Mouse (Mus musculus) layer of hippocampus, adult 8-10 months (tissue): ENCODE measurements around the gene Ffar1. TPM values are rescaled to one million over a fixed set of nuclear protein-coding genes. Genes with fewer than 3 reads are reported as not detected.
"Not testable (repeated sequence)": the region's sequence is repeated elsewhere in the genome, so short reads cannot be mapped to it uniquely, and the experiment has no call there.

ENCODE experiments used
- DNase-seq, 2 experiments: peaks; one replicate each; pipeline ENCODE4 v3.0.0; 2022; ENCODE audit warnings: low spot score in 2 of 2
- total RNA-seq, 4 experiments: library from RNA; stranded (reverse); gene quantifications; 2 replicates each; pipeline ENCODE4 v1.2.4; 2022

Ffar1 gene
- total RNA-seq, 4 experiments from 2014 or later, result not detected

- no peak for DNase-seq
Measured at GRCm38 (mm10) chr7:30851421-30851820, 9.9 kb downstream of the Ffar1 start.

GRCm38 (mm10) chr7:30847934-30848333, 13.4 kb downstream of the Ffar1 start:
- DNase-seq, result no peak

GRCm38 (mm10) chr7:30847386-30847785, 14.0 kb downstream of the Ffar1 start:
- DNase-seq, result no peak

- no peak for DNase-seq
Measured at GRCm38 (mm10) chr7:30846505-30847053, 14.8 kb downstream of the Ffar1 start.

GRCm38 (mm10) chr7:30844676-30845297, 16.6 kb downstream of the Ffar1 start:
- DNase-seq, result no peak

- DNase-seq, result no peak
Measured at GRCm38 (mm10) chr7:30842092-30842491, 19.3 kb downstream of the Ffar1 start.

- no peak for DNase-seq
Measured at GRCm38 (mm10) chr7:30841379-30841778, 20.0 kb downstream of the Ffar1 start.

GRCm38 (mm10) chr7:30840306-30840705, 21.1 kb downstream of the Ffar1 start:
- DNase-seq, result no peak

GRCm38 (mm10) chr7:30837277-30837676, 24.1 kb downstream of the Ffar1 start:
- no peak for DNase-seq

- DNase-seq, result not testable (repeated sequence)
Measured at GRCm38 (mm10) chr7:30832684-30833083, 28.7 kb downstream of the Ffar1 start.

- no peak for DNase-seq
Measured at GRCm38 (mm10) chr7:30832261-30832660, 29.1 kb downstream of the Ffar1 start.

GRCm38 (mm10) chr7:30829428-30829827, 31.9 kb downstream of the Ffar1 start:
- DNase-seq, result no peak

GRCm38 (mm10) chr7:30828871-30829270, 32.5 kb downstream of the Ffar1 start:
- not testable (repeated sequence) for DNase-seq

GRCm38 (mm10) chr7:30826660-30827059, 34.7 kb downstream of the Ffar1 start:
- no peak for DNase-seq

GRCm38 (mm10) chr7:30824306-30824705, 37.1 kb downstream of the Ffar1 start:
- DNase-seq, result no peak

GRCm38 (mm10) chr7:30823675-30824074, 37.7 kb downstream of the Ffar1 start, which contains the start of gene Ffar2:
TSS of gene Ffar2 (minus strand) at chr7:30823775.
- DNase-seq, result no peak

GRCm38 (mm10) chr7:30821532-30821931, 39.8 kb downstream of the Ffar1 start:
- no peak for DNase-seq

GRCm38 (mm10) chr7:30820854-30821445, 40.4 kb downstream of the Ffar1 start:
- DNase-seq, result no peak

GRCm38 (mm10) chr7:30820131-30820530, 41.2 kb downstream of the Ffar1 start:
- no peak for DNase-seq

GRCm38 (mm10) chr7:30812291-30812807, 49.0 kb downstream of the Ffar1 start:
- peak; percentile 11 to 17 for DNase-seq

- no peak for DNase-seq
Measured at GRCm38 (mm10) chr7:30811757-30812290, 49.5 kb downstream of the Ffar1 start.

- DNase-seq, result no peak
Measured at GRCm38 (mm10) chr7:30810319-30810718, 51.0 kb downstream of the Ffar1 start.
